Mouse (Mus musculus): ENCODE measurements around the gene Ptgfrn. TPM values are rescaled to one million over a fixed set of nuclear protein-coding genes. Genes with fewer than 3 reads are reported as not detected.

The Ptgfrn gene
- total RNA-seq, 2 experiments from 2014 or later, result 1.2 to 1.8 TPM

- 0 out of 2 replicates have a peak, but pooled peaks have one; percentile 13 for ATAC-seq (ENCODE audit: poor library complexity, severe bottlenecking)
Observed at GRCm38 (mm10) chr3:101011203-101011600, 98.9 kb downstream of the Ptgfrn start.

GRCm38 (mm10) chr3:101010589-101011202 lies 99.4 kb downstream of the Ptgfrn start:
- peak; percentile 86 for ATAC-seq (ENCODE audit: poor library complexity, severe bottlenecking)

- no peak for ATAC-seq (ENCODE audit: poor library complexity, severe bottlenecking)
Observed at GRCm38 (mm10) chr3:101007112-101007782, 102.8 kb downstream of the Ptgfrn start.

DNA sequence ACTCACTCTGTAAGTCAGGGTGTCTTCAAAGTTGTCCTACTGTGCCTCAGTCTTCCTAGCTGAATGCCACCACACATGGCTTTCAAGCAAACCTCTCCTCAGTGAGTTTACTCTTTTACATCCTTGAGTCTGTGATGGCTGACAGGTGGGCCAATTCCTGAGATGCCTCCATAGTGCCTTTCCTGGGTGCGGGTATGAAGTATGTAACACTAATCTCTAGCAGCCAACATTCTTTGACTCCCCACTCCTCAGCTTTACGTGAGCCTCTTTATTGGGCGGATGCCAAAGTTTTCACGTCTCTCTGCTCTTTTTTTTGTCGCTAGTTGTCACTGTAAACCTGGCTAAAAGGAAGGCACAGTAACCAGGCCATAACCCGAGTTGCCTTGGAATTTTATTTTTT lies 104.7 kb downstream of the Ptgfrn start:
- no peak for ATAC-seq (ENCODE audit: poor library complexity, severe bottlenecking)

- peak; percentile 74 for ATAC-seq (ENCODE audit: poor library complexity, severe bottlenecking)
Observed at GRCm38 (mm10) chr3:101003575-101004356, 106.3 kb downstream of the Ptgfrn start.

- no peak for ATAC-seq (ENCODE audit: poor library complexity, severe bottlenecking)
Observed at GRCm38 (mm10) chr3:100999732-101000131, 110.3 kb downstream of the Ptgfrn start.

GRCm38 (mm10) chr3:100998904-100999340 lies 111.2 kb downstream of the Ptgfrn start:
- ATAC-seq (ENCODE audit: poor library complexity, severe bottlenecking), result peak; percentile 55

DNA sequence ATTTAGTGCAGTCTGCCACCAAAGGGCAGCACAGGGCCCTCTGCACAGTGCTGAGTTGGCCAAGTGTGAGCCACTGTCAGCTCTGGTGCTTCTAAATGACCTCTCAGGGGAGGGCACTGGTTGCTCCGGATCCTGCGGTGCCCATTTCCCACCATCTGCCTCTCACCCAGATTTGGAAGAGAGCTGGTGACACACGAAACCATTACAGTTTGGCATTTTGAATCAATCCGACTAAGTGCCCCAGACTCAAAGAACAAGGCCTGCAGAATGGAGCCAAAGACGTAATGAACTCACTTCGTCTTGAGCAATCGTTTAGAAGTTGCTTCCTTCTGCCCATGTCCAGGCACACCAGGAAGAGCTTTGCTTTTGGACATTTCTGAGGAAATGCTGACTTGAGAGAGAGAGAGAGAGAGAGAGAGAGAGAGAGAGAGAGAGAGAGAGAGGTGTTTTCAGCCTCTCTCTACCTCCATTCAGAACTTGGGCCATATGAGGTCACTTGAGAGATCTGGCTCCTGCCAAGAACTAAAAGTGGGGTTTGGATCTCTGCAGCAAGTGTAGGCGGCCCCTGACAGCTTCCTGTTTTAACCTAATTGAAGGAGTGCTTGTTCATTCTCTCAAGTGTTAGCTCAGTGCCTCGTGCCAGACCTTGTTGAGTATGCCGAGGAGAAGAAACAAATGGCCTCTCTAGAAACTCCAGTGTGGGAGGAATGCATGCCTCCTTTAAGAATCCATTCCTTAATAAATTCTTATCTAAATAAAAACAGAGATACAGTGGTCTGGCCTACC lies 112.1 kb downstream of the Ptgfrn start:
- peak; percentile 43 for ATAC-seq (ENCODE audit: poor library complexity, severe bottlenecking)

GRCm38 (mm10) chr3:100994252-100994651 lies 115.8 kb downstream of the Ptgfrn start:
- ATAC-seq (ENCODE audit: poor library complexity, severe bottlenecking), result peak; percentile 55

- peak; percentile 86 for ATAC-seq (ENCODE audit: poor library complexity, severe bottlenecking)
Observed at GRCm38 (mm10) chr3:100993718-100994117, 116.4 kb downstream of the Ptgfrn start.

GRCm38 (mm10) chr3:100993158-100993557 lies 116.9 kb downstream of the Ptgfrn start:
- ATAC-seq (ENCODE audit: poor library complexity, severe bottlenecking), result no peak

Other genes starting within 250 kb of the Ptgfrn start
- gene Trim45, start 188.1 kb downstream of the Ptgfrn start, total RNA-seq (2015), result 0.83 and 0.98 TPM in 2 replicates
- 2.4 and 4.4 TPM in 2 replicates for gene Trim45, start 188.1 kb downstream of the Ptgfrn start, total RNA-seq (2017)
- gene Ttf2, start 140.6 kb downstream of the Ptgfrn start, total RNA-seq (2015), result 16.0 and 20.7 TPM in 2 replicates
- 23.8 and 24.6 TPM in 2 replicates for gene Ttf2, start 140.6 kb downstream of the Ptgfrn start, total RNA-seq (2017)
- 3.5 and 3.7 TPM in 2 replicates for gene Cd101, start 80.7 kb downstream of the Ptgfrn start, total RNA-seq (2015)
- 9.7 and 12.6 TPM in 2 replicates for gene Cd101, start 80.7 kb downstream of the Ptgfrn start, total RNA-seq (2017)
- gene Cd2, start 177.7 kb upstream of the Ptgfrn start, total RNA-seq (2015), result 3.1 and 3.2 TPM in 2 replicates
- 6.6 and 7.3 TPM in 2 replicates for gene Cd2, start 177.7 kb upstream of the Ptgfrn start, total RNA-seq (2017)